Mouse (Mus musculus) heart, embryonic 16.5 days (tissue): Measurements from ENCODE around the gene Aprt. TPM values are rescaled to one million over a fixed set of nuclear protein-coding genes. Genes with fewer than 3 reads are reported as not detected.

Experiments used
- ATAC-seq: fragments of 200-750 bp; cut with Nextera tagmentation; replicated peaks from 2 replicates; pipeline ENCODE4 v1.8.0; 2017; ENCODE audit warnings: moderate number of reproducible peaks; ENCODE audit not compliant: insufficient read depth, low FRiP score; ENCODE audit errors: extremely low read depth
- H3K27ac ChIP-seq: fragments of 300-500 bp; sonication (generic); 2 replicates; pipeline ENCODE4 v1.5.1; 2014; ENCODE audit warnings: mild to moderate bottlenecking, low read length, control low read depth, moderate library complexity
- H3K27me3 ChIP-seq: fragments of 300-500 bp; sonication (generic); 2 replicates; pipeline ENCODE4 v1.6.1; 2014; ENCODE audit warnings: low read length, mixed read lengths; ENCODE audit not compliant: control insufficient read depth, insufficient read depth
- H3K36me3 ChIP-seq: fragments of 300-500 bp; sonication (generic); 2 replicates; pipeline ENCODE4 v1.6.1; 2014; ENCODE audit not compliant: control insufficient read depth, insufficient read depth
- H3K4me1 ChIP-seq: fragments of 300-500 bp; sonication (generic); 2 replicates; pipeline ENCODE4 v1.6.1; 2014; ENCODE audit warnings: low read length, mixed read lengths; ENCODE audit not compliant: control insufficient read depth, insufficient read depth
- H3K4me2 ChIP-seq: fragments of 300-500 bp; sonication (generic); 2 replicates; pipeline ENCODE4 v1.6.1; 2014; ENCODE audit warnings: low read depth, mild to moderate bottlenecking, control low read depth, low read length
- H3K4me3 ChIP-seq: fragments of 300-500 bp; sonication (generic); 2 replicates; pipeline ENCODE4 v1.5.1; 2014; ENCODE audit warnings: mild to moderate bottlenecking, control low read depth, low read length
- H3K9ac ChIP-seq: fragments of 300-500 bp; sonication (generic); 2 replicates; pipeline ENCODE4 v1.6.1; 2014; ENCODE audit warnings: low read length, control low read depth
- H3K9me3 ChIP-seq: fragments of 300-500 bp; sonication (generic); replicated peaks from 2 replicates; pipeline ENCODE4 v1.6.1; 2016; ENCODE audit warnings: low read length; ENCODE audit not compliant: control insufficient read depth
- WGBS: fragments of 180-500 bp; shearing (Covaris S2); extraction: QIAGEN DNeasy Blood & Tissue Kit; methylation state at CpG from one replicate; pipeline ENCODE4 v1.1.7; 2014; 5-methylcytosine and 5-hydroxymethylcytosine counted together
- polyA plus RNA-seq: library from polyadenylated mRNA; unstranded; fragments of >200 nt; fragmentation: Nextera tagmentation; extraction: Ambion mirVana; gene quantifications from 2 replicates; pipeline ENCODE4 v1.2.1, GENCODE M21; 2015

Aprt gene
- polyA plus RNA-seq, 1 experiment from 2014 or later: 159 TPM

- H3K9me3 ChIP-seq: no peaks in the 10 kb centered on the region
- no peaks in the 10 kb centered on the region for H3K36me3 ChIP-seq
- no peaks in the 10 kb centered on the region for H3K4me1 ChIP-seq
- no peak overlapping the region for H3K4me3 ChIP-seq
- WGBS: 46% methylated on average over 4 of the region's 4 CpGs
- no peak overlapping the region for H3K4me2 ChIP-seq
- H3K27ac ChIP-seq: no peak overlapping the region
- H3K9ac ChIP-seq: no peak overlapping the region
- H3K27me3 ChIP-seq: no peaks in the 10 kb centered on the region
- peak; percentile 23; the same call in 1 of the 2 replicates for ATAC-seq
Measured at GRCm38 (mm10) chr8:122596031-122596430, 19.3 kb upstream of the Aprt start.

GRCm38 (mm10) chr8:122593783-122594507 is 17.2 kb upstream of the Aprt start:
- no peaks in the 10 kb centered on the region for H3K36me3 ChIP-seq
- no peak overlapping the region for H3K4me3 ChIP-seq
- no peaks in the 10 kb centered on the region for H3K9me3 ChIP-seq
- no peaks in the 10 kb centered on the region for H3K4me1 ChIP-seq
- WGBS: 74% methylated on average over 19 of the region's 19 CpGs
- no peak overlapping the region for H3K27ac ChIP-seq
- ATAC-seq: no peak
- H3K4me2 ChIP-seq: no peak overlapping the region
- no peak overlapping the region for H3K9ac ChIP-seq
- no peaks in the 10 kb centered on the region for H3K27me3 ChIP-seq

- Histone ChIP-seq H3K27me3 (no peaks in the 10 kb centered on the region), H3K9ac (no peak overlapping the region), H3K36me3 (no peaks in the 10 kb centered on the region), H3K4me3 (no peak overlapping the region), H3K27ac (no peak overlapping the region), H3K4me1 (no peaks in the 10 kb centered on the region), H3K9me3 (no peaks in the 10 kb centered on the region), H3K4me2 (no peak overlapping the region)
- ATAC-seq: no peak
- 57% methylated on average over 12 of the region's 12 CpGs for WGBS
Measured at GRCm38 (mm10) chr8:122593240-122593639, 16.5 kb upstream of the Aprt start.

GRCm38 (mm10) chr8:122586749-122587148 is 10.0 kb upstream of the Aprt start:
- no peaks in the 10 kb centered on the region for H3K9me3 ChIP-seq

GRCm38 (mm10) chr8:122586171-122586570 is 9.5 kb upstream of the Aprt start:
- H3K9ac ChIP-seq: no peak overlapping the region
- no peaks in the 10 kb centered on the region for H3K27me3 ChIP-seq
- 72% methylated on average over 7 of the region's 7 CpGs for WGBS
- H3K4me3 ChIP-seq: no peak overlapping the region
- no peak for ATAC-seq
- no peak overlapping the region for H3K27ac ChIP-seq
- no peaks in the 10 kb centered on the region for H3K36me3 ChIP-seq
- no peak overlapping the region for H3K4me2 ChIP-seq
- H3K9me3 ChIP-seq: no peaks in the 10 kb centered on the region
- H3K4me1 ChIP-seq: no peaks in the 10 kb centered on the region

More at GRCm38 (mm10) chr8:122586749-122587148, 10.0 kb upstream of the Aprt start:
- Histone ChIP-seq H3K4me2 (no peak overlapping the region), H3K36me3 (no peaks in the 10 kb centered on the region), H3K27ac (no peak overlapping the region), H3K9ac (no peak overlapping the region), H3K27me3 (no peaks in the 10 kb centered on the region), H3K4me3 (no peak overlapping the region), H3K4me1 (no peaks in the 10 kb centered on the region)
- WGBS: 83% methylated on average over 10 of the region's 10 CpGs
- ATAC-seq: no peak

- no peak for ATAC-seq
- Histone ChIP-seq H3K4me2 (no peak overlapping the region), H3K4me1 (no peaks in the 10 kb centered on the region), H3K27ac (no peak overlapping the region), H3K4me3 (no peak overlapping the region), H3K36me3 (no peaks in the 10 kb centered on the region), H3K9ac (no peak overlapping the region), H3K27me3 (no peaks in the 10 kb centered on the region), H3K9me3 (no peaks in the 10 kb centered on the region)
- WGBS: 47% methylated on average over 14 of the region's 14 CpGs
Measured at GRCm38 (mm10) chr8:122585411-122585891, 8.7 kb upstream of the Aprt start.

DNA sequence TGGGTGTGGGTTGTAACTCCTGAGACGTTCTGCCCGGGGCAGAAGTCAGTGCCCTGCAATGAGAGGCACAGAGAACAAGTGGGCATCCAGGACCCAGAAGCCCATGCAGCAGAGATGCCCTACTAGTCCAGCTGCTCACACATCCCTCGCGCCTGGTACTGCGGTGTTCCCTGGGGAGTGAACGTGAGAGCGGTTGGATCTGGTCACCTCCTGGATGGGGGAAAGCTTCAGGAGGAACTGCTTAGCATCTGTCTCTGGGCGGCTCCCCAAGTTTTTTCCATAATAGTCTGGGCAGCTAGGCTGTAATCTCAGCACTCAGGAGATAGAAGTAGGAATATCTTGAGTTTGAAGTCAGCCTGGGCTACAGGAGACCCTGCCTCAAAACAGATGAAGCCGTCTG is 8.3 kb upstream of the Aprt start:
- no peak for ATAC-seq
- H3K9me3 ChIP-seq: no peaks in the 10 kb centered on the region
- no peaks in the 10 kb centered on the region for H3K27me3 ChIP-seq
- no peaks in the 10 kb centered on the region for H3K36me3 ChIP-seq
- no peak overlapping the region for H3K27ac ChIP-seq
- no peak overlapping the region for H3K4me3 ChIP-seq
- no peaks in the 10 kb centered on the region for H3K4me1 ChIP-seq
- H3K9ac ChIP-seq: no peak overlapping the region
- H3K4me2 ChIP-seq: no peak overlapping the region
- 81% methylated on average over 9 of the region's 9 CpGs for WGBS

DNA sequence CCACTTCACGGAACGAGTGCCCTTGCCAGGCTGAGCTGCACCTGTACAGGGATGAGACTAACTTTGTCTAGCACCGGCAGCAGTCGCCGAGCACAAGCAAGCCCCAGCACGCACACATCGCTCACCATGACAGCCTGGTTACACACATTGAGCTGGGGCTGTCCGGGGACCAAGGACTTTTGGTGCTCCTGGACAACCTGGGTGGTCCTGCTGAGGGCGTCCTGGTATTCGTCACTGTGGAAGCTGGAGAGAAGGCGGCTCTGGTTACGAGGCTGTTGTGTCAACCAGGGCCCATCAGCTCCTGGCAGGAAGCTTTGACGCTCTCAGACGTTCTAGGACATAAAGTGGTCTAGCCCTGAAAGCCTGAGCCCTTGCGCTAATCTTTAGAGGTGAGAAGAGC is 4.2 kb upstream of the Aprt start:
- Histone ChIP-seq H3K36me3 (no peaks in the 10 kb centered on the region), H3K9me3 (no peaks in the 10 kb centered on the region), H3K4me1 (peaks cover 12% of the 10 kb centered on the region), H3K4me3 (no peak overlapping the region), H3K27ac (no peak overlapping the region), H3K27me3 (no peaks in the 10 kb centered on the region), H3K4me2 (no peak overlapping the region), H3K9ac (no peak overlapping the region)
- 53% methylated on average over 15 of the region's 15 CpGs for WGBS
- no peak for ATAC-seq

GRCm38 (mm10) chr8:122579196-122579595 is 2.5 kb upstream of the Aprt start:
- Histone ChIP-seq H3K4me3 (no peak overlapping the region), H3K4me1 (peaks cover 29% of the 10 kb centered on the region), H3K9me3 (no peaks in the 10 kb centered on the region), H3K27ac (no peak overlapping the region), H3K4me2 (no peak overlapping the region), H3K27me3 (no peaks in the 10 kb centered on the region), H3K9ac (peak overlapping the region; percentile 21; the same call in 1 of the 2 replicates), H3K36me3 (no peaks in the 10 kb centered on the region)
- no peak for ATAC-seq
- 31% methylated on average over 7 of the region's 7 CpGs for WGBS
